Mouse (Mus musculus) left cerebral cortex, postnatal 4 days (tissue): ENCODE data around the gene Mgll. TPM values are rescaled to one million over a fixed set of nuclear protein-coding genes. Genes with fewer than 3 reads are reported as not detected.

Experiments
- DNase-seq: peaks from one replicate; pipeline ENCODE4 v3.0.0-alpha.2; 2022
- intact Hi-C: fragments of 180-260 bp; cut with DNase I; formaldehyde crosslinking; loops from one replicate; pipeline ENCODE4 v1.15.1; 2025
- total RNA-seq, 2 experiments: library from RNA; stranded (reverse); gene quantifications; 2 replicates each; pipeline ENCODE4 v1.2.3; 2021

Mgll gene
- total RNA-seq, 2 experiments from 2014 or later: 32.9 to 40.7 TPM

- DNase-seq: no peak
- intact Hi-C loops: no loop called here
Measured at GRCm38 (mm10) chr6:88717143-88718032, 6.8 kb upstream of the Mgll start.

GRCm38 (mm10) chr6:88718033-88718725 lies 6.0 kb upstream of the Mgll start:
- no peak for DNase-seq
- intact Hi-C loops: no loop called here

GRCm38 (mm10) chr6:88721059-88721458 lies 3.2 kb upstream of the Mgll start:
- intact Hi-C loops: loop anchor here (10.0 kb wide), 1 partner anchor 104 kb away; no protein-coding TSS in a partner anchor
- DNase-seq: no peak

GRCm38 (mm10) chr6:88722906-88723305 lies 1.3 kb upstream of the Mgll start:
- no peak for DNase-seq
- intact Hi-C loops: loop anchor here (10.0 kb wide), 1 partner anchor 102 kb away; no protein-coding TSS in a partner anchor

GRCm38 (mm10) chr6:88723806-88724312 lies 353 bp upstream of the Mgll start:
- intact Hi-C loops: loop anchor here (10.0 kb wide), 1 partner anchor 101 kb away; no protein-coding TSS in a partner anchor
- no peak for DNase-seq

GRCm38 (mm10) chr6:88725590-88725989 lies 1.4 kb downstream of the Mgll start:
- intact Hi-C loops: loop anchor here (10.0 kb wide), 1 partner anchor 99 kb away; no protein-coding TSS in a partner anchor
- no peak for DNase-seq

- intact Hi-C loops: loop anchor here (10.0 kb wide), 1 partner anchor 98 kb away; no protein-coding TSS in a partner anchor
- peak; percentile 53 for DNase-seq
Measured at GRCm38 (mm10) chr6:88726252-88727211, 2.3 kb downstream of the Mgll start.

GRCm38 (mm10) chr6:88727490-88727889 lies 3.3 kb downstream of the Mgll start:
- DNase-seq: no peak
- intact Hi-C loops: loop anchor here (10.0 kb wide), 1 partner anchor 97 kb away; no protein-coding TSS in a partner anchor

- intact Hi-C loops: loop anchor here (10.0 kb wide), 1 partner anchor 97 kb away; no protein-coding TSS in a partner anchor
- DNase-seq: no peak
Measured at GRCm38 (mm10) chr6:88728054-88728453, 3.8 kb downstream of the Mgll start.

- DNase-seq: no peak
- intact Hi-C loops: loop anchor here (10.0 kb wide), 1 partner anchor 96 kb away; no protein-coding TSS in a partner anchor
Measured at GRCm38 (mm10) chr6:88728515-88728914, 4.3 kb downstream of the Mgll start.

GRCm38 (mm10) chr6:88731211-88731751 lies 7.1 kb downstream of the Mgll start:
- intact Hi-C loops: loop anchor here (10.0 kb wide), 1 partner anchor 166 kb away; no protein-coding TSS in a partner anchor
- DNase-seq: no peak

GRCm38 (mm10) chr6:88731991-88732390 lies 7.8 kb downstream of the Mgll start:
- peak; percentile 78 for DNase-seq
- intact Hi-C loops: loop anchor here (10.0 kb wide), 1 partner anchor 167 kb away; no protein-coding TSS in a partner anchor

GRCm38 (mm10) chr6:88732643-88733613 lies 8.7 kb downstream of the Mgll start:
- DNase-seq: no peak
- intact Hi-C loops: loop anchor here (10.0 kb wide), 1 partner anchor 168 kb away; no protein-coding TSS in a partner anchor

- no peak for DNase-seq
- intact Hi-C loops: loop anchor here (10.0 kb wide), 1 partner anchor 172 kb away; no protein-coding TSS in a partner anchor
Measured at GRCm38 (mm10) chr6:88736337-88736736, 12.1 kb downstream of the Mgll start.

GRCm38 (mm10) chr6:88736741-88737508 lies 12.7 kb downstream of the Mgll start:
- peak; percentile 42 for DNase-seq
- intact Hi-C loops: loop anchor here (10.0 kb wide), 1 partner anchor 172 kb away; no protein-coding TSS in a partner anchor

GRCm38 (mm10) chr6:88737509-88737888 lies 13.3 kb downstream of the Mgll start:
- intact Hi-C loops: loop anchor here (10.0 kb wide), 1 partner anchor 173 kb away; no protein-coding TSS in a partner anchor
- DNase-seq: no peak

GRCm38 (mm10) chr6:88741041-88741440 lies 16.8 kb downstream of the Mgll start:
- no peak for DNase-seq
- intact Hi-C loops: no loop called here
